8 mouse cellular contexts compared by ENCODE assay signal in genomic region chr1:37864511-37865400, GRCm38 (mm10). TPM values are rescaled to one million over a fixed set of nuclear protein-coding genes. Genes with fewer than 3 reads are reported as not detected.
A peak's percentile ranks its signal among the peaks of the same experiment; 100 is the strongest.
DNase-seq lines count a peak whose midpoint lies in the region; ATAC-seq and TF ChIP-seq lines count a peak whose summit lies in the region.

No protein-coding gene starts in this region.

- TF ChIP-seq CTCF in kidney, postnatal 0 days (IDR thresholded peaks at IDR 0.05; ENCODE audit: low read depth) = peak; percentile 65

- H3K4me2 ChIP-seq in heart, embryonic 12.5 days = peak overlapping the region; percentile 67
- H3K4me2 ChIP-seq in kidney, postnatal 0 days (ENCODE audit: low read length) = peak overlapping the region; percentile 79
- H3K4me2 ChIP-seq in liver, embryonic 11.5 days = peak overlapping the region; percentile 84
- peak overlapping the region; percentile 63 for H3K4me2 ChIP-seq in stomach, embryonic 14.5 days (replicated peaks; ENCODE audit: low read depth, low read length)

- peaks cover 8% of the 10 kb centered on the region; the same call in 1 of the 2 replicates for H3K27me3 ChIP-seq in heart, embryonic 12.5 days (replicated peaks)
- H3K27me3 ChIP-seq in kidney, postnatal 0 days (ENCODE audit: insufficient read depth, low read length) = no peaks in the 10 kb centered on the region
- H3K27me3 ChIP-seq in liver, embryonic 11.5 days (replicated peaks; ENCODE audit: control insufficient read depth, insufficient read depth, low read length) = 0 out of 2 replicates have a peak, but pooled peaks cover 2% of the 10 kb centered on the region
- H3K27me3 ChIP-seq in stomach, embryonic 14.5 days (ENCODE audit: control insufficient read depth, insufficient read depth, low read length) = no peaks in the 10 kb centered on the region

- H3K9me3 ChIP-seq in heart, embryonic 12.5 days (replicated peaks) = no peaks in the 10 kb centered on the region
- H3K9me3 ChIP-seq in kidney, postnatal 0 days (replicated peaks; ENCODE audit: low read length) = no peaks in the 10 kb centered on the region
- H3K9me3 ChIP-seq in liver, embryonic 11.5 days (ENCODE audit: control insufficient read depth, low read length) = no peaks in the 10 kb centered on the region
- H3K9me3 ChIP-seq in stomach, embryonic 14.5 days (ENCODE audit: control insufficient read depth, low read depth, low read length) = no peaks in the 10 kb centered on the region

- peak; percentile 87 for ATAC-seq in erythroid progenitor cell, adult 5-6 weeks (replicated peaks; ENCODE audit: low FRiP score, poor library complexity, severe bottlenecking)
- peak; percentile 98 for ATAC-seq in heart, embryonic 12.5 days (ENCODE audit: insufficient number of reproducible peaks, low FRiP score)
- peak; percentile 99 for ATAC-seq in kidney, postnatal 0 days (replicated peaks; ENCODE audit: low FRiP score, low read depth)
- ATAC-seq in liver, embryonic 11.5 days (replicated peaks; ENCODE audit: low FRiP score) = peak; percentile 98
- ATAC-seq in stomach, embryonic 14.5 days (ENCODE audit: insufficient number of reproducible peaks, insufficient read depth, low FRiP score, low read depth) = peak; percentile 99

- peak overlapping the region; percentile 82 for H3K27ac ChIP-seq in heart, embryonic 12.5 days (ENCODE audit: poor library complexity, severe bottlenecking)
- H3K27ac ChIP-seq in kidney, postnatal 0 days = peak overlapping the region; percentile 89
- H3K27ac ChIP-seq in liver, embryonic 11.5 days (ENCODE audit: low read depth, low read length) = peak overlapping the region; percentile 66
- peak overlapping the region; percentile 73 for H3K27ac ChIP-seq in stomach, embryonic 14.5 days (ENCODE audit: low read length)

- WGBS in heart, embryonic 12.5 days = under 1% methylated on average over 89 of the region's 90 CpGs
- under 1% methylated on average over 90 of the region's 90 CpGs for WGBS in kidney, postnatal 0 days
- under 1% methylated on average over 86 of the region's 90 CpGs for WGBS in liver, embryonic 11.5 days
- WGBS in stomach, embryonic 14.5 days = under 1% methylated on average over 87 of the region's 90 CpGs

- peak overlapping the region; percentile 74 for H3K9ac ChIP-seq in heart, embryonic 12.5 days
- H3K9ac ChIP-seq in kidney, postnatal 0 days (ENCODE audit: low read depth, low read length) = peak overlapping the region; percentile 61
- peak overlapping the region; percentile 78 for H3K9ac ChIP-seq in liver, embryonic 11.5 days (ENCODE audit: low read depth, low read length)
- H3K9ac ChIP-seq in stomach, embryonic 14.5 days (replicated peaks; ENCODE audit: low read depth, low read length) = peak overlapping the region; percentile 52

- H3K4me1 ChIP-seq in heart, embryonic 12.5 days (replicated peaks) = peaks cover 5% of the 10 kb centered on the region
- H3K4me1 ChIP-seq in kidney, postnatal 0 days (replicated peaks; ENCODE audit: insufficient read depth, low read length) = no peaks in the 10 kb centered on the region
- H3K4me1 ChIP-seq in liver, embryonic 11.5 days (replicated peaks; ENCODE audit: control insufficient read depth, insufficient read depth, low read length) = no peaks in the 10 kb centered on the region
- H3K4me1 ChIP-seq in stomach, embryonic 14.5 days (ENCODE audit: control insufficient read depth, insufficient read depth, low read length) = 0 out of 2 replicates have a peak, but pooled peaks cover 5% of the 10 kb centered on the region

- no peaks in the 10 kb centered on the region for H3K36me3 ChIP-seq in heart, embryonic 12.5 days
- H3K36me3 ChIP-seq in kidney, postnatal 0 days (ENCODE audit: insufficient read depth, low read length) = no peaks in the 10 kb centered on the region
- H3K36me3 ChIP-seq in liver, embryonic 11.5 days (ENCODE audit: control insufficient read depth, insufficient read depth, low read length) = no peaks in the 10 kb centered on the region
- no peaks in the 10 kb centered on the region for H3K36me3 ChIP-seq in stomach, embryonic 14.5 days (ENCODE audit: control insufficient read depth, insufficient read depth, low read length)

- peak; percentile 100 for DNase-seq in CD4-positive helper T cell, adult 2 months (ENCODE audit: low read depth, low spot score)
- peak; percentile 96 for DNase-seq in brain, embryonic 18.5 days (ENCODE audit: low read depth, low spot score)
- DNase-seq in kidney, postnatal 0 days (ENCODE audit: low spot score) = peak; percentile 99
- DNase-seq in liver, embryonic 11.5 days (ENCODE audit: low spot score) = peak; percentile 98
- peak; percentile 100 for DNase-seq in naive thymus-derived CD4-positive, alpha-beta T cell, adult 2 months (ENCODE audit: low read depth)

- peak overlapping the region; percentile 66 for H3K4me3 ChIP-seq in heart, embryonic 12.5 days
- H3K4me3 ChIP-seq in kidney, postnatal 0 days (replicated peaks; ENCODE audit: low read depth, low read length) = peak overlapping the region; percentile 59
- peak overlapping the region; percentile 71 for H3K4me3 ChIP-seq in liver, embryonic 11.5 days (ENCODE audit: low read depth, low read length)
- peak overlapping the region; percentile 59 for H3K4me3 ChIP-seq in stomach, embryonic 14.5 days (ENCODE audit: low read depth, low read length)

RNA-seq across cellular contexts. Expression of gene Tsga10, which starts 1.5 kb away (rescaled TPM):
- total RNA-seq in erythroid progenitor cell, adult 5-6 weeks (2015; ENCODE audit: low replicate concordance) = 5.4 and 6.8 TPM in 2 replicates
- total RNA-seq in erythroid progenitor cell, adult 5-6 weeks (2017; ENCODE audit: low replicate concordance) = 1.8 and 2.2 TPM in 2 replicates
- 5.5 TPM in 2 replicates for polyA plus RNA-seq in heart, embryonic 12.5 days (2016; fragmentation: Nextera tagmentation; extraction: Ambion mirVana)
- polyA plus RNA-seq in kidney, postnatal 0 days (2015; fragmentation: Nextera tagmentation; extraction: Ambion mirVana) = 4.9 and 5.3 TPM in 2 replicates
- polyA plus RNA-seq in liver, embryonic 11.5 days (2014; fragmentation: Nextera tagmentation; extraction: Ambion mirVana) = 2.9 and 3.3 TPM in 2 replicates
- 6.1 and 6.3 TPM in 2 replicates for polyA plus RNA-seq in stomach, embryonic 14.5 days (2014; fragmentation: Nextera tagmentation; extraction: Ambion mirVana)

RNA-seq across cellular contexts. Expression of gene Lipt1, which starts 6.8 kb away (rescaled TPM):
- total RNA-seq in erythroid progenitor cell, adult 5-6 weeks (2015; ENCODE audit: low replicate concordance) = 2.5 TPM in 1 of 2 replicates, not detected in the other
- total RNA-seq in erythroid progenitor cell, adult 5-6 weeks (2017; ENCODE audit: low replicate concordance) = 0.38 and 0.77 TPM in 2 replicates
- polyA plus RNA-seq in heart, embryonic 12.5 days (2016; fragmentation: Nextera tagmentation; extraction: Ambion mirVana) = 8.6 and 9.2 TPM in 2 replicates
- polyA plus RNA-seq in kidney, postnatal 0 days (2015; fragmentation: Nextera tagmentation; extraction: Ambion mirVana) = 10.0 and 10.6 TPM in 2 replicates
- 9.6 and 11.3 TPM in 2 replicates for polyA plus RNA-seq in liver, embryonic 11.5 days (2014; fragmentation: Nextera tagmentation; extraction: Ambion mirVana)
- polyA plus RNA-seq in stomach, embryonic 14.5 days (2014; fragmentation: Nextera tagmentation; extraction: Ambion mirVana) = 8.5 and 10.2 TPM in 2 replicates

RNA-seq across cellular contexts. Expression of gene Mitd1, which starts 25.5 kb away (rescaled TPM):
- 12.2 and 32.1 TPM in 2 replicates for total RNA-seq in erythroid progenitor cell, adult 5-6 weeks (2015; ENCODE audit: low replicate concordance)
- 24.4 and 26.6 TPM in 2 replicates for total RNA-seq in erythroid progenitor cell, adult 5-6 weeks (2017; ENCODE audit: low replicate concordance)
- polyA plus RNA-seq in heart, embryonic 12.5 days (2016; fragmentation: Nextera tagmentation; extraction: Ambion mirVana) = 9.4 and 12.5 TPM in 2 replicates
- 25.4 and 26.5 TPM in 2 replicates for polyA plus RNA-seq in kidney, postnatal 0 days (2015; fragmentation: Nextera tagmentation; extraction: Ambion mirVana)
- polyA plus RNA-seq in liver, embryonic 11.5 days (2014; fragmentation: Nextera tagmentation; extraction: Ambion mirVana) = 36.3 and 37.7 TPM in 2 replicates
- 28.8 and 33.0 TPM in 2 replicates for polyA plus RNA-seq in stomach, embryonic 14.5 days (2014; fragmentation: Nextera tagmentation; extraction: Ambion mirVana)

RNA-seq across cellular contexts. Expression of gene Mrpl30, which starts 25.5 kb away (rescaled TPM):
- total RNA-seq in erythroid progenitor cell, adult 5-6 weeks (2015; ENCODE audit: low replicate concordance) = 83.0 and 94.1 TPM in 2 replicates
- total RNA-seq in erythroid progenitor cell, adult 5-6 weeks (2017; ENCODE audit: low replicate concordance) = 41.1 and 57.8 TPM in 2 replicates
- 237 and 240 TPM in 2 replicates for polyA plus RNA-seq in heart, embryonic 12.5 days (2016; fragmentation: Nextera tagmentation; extraction: Ambion mirVana)
- 295 and 316 TPM in 2 replicates for polyA plus RNA-seq in kidney, postnatal 0 days (2015; fragmentation: Nextera tagmentation; extraction: Ambion mirVana)
- polyA plus RNA-seq in liver, embryonic 11.5 days (2014; fragmentation: Nextera tagmentation; extraction: Ambion mirVana) = 288 and 300 TPM in 2 replicates
- polyA plus RNA-seq in stomach, embryonic 14.5 days (2014; fragmentation: Nextera tagmentation; extraction: Ambion mirVana) = 249 and 272 TPM in 2 replicates

RNA-seq across cellular contexts. Expression of gene Lyg2, which starts 51.5 kb away (rescaled TPM):
- total RNA-seq in erythroid progenitor cell, adult 5-6 weeks (2015; ENCODE audit: low replicate concordance) = not detected in 2 replicates
- total RNA-seq in erythroid progenitor cell, adult 5-6 weeks (2017; ENCODE audit: low replicate concordance) = not detected in 2 replicates
- not detected in 2 replicates for polyA plus RNA-seq in heart, embryonic 12.5 days (2016; fragmentation: Nextera tagmentation; extraction: Ambion mirVana)
- polyA plus RNA-seq in kidney, postnatal 0 days (2015; fragmentation: Nextera tagmentation; extraction: Ambion mirVana) = not detected in 2 replicates
- polyA plus RNA-seq in liver, embryonic 11.5 days (2014; fragmentation: Nextera tagmentation; extraction: Ambion mirVana) = not detected in 2 replicates
- not detected in 2 replicates for polyA plus RNA-seq in stomach, embryonic 14.5 days (2014; fragmentation: Nextera tagmentation; extraction: Ambion mirVana)

Comparison
In these comparisons a context has a peak if more than half of its experiments do, and no peak if none do; other contexts are left out.
1. Peak in every context shown above with its lines: DNase-seq, ATAC-seq, H3K4me3 ChIP-seq and H3K27ac ChIP-seq.